ENCODE assay signal across 10 mouse cellular contexts in genomic region chr15:78429139-78429459, GRCm38 (mm10). TPM values are rescaled to one million over a fixed set of nuclear protein-coding genes. Genes with fewer than 3 reads are reported as not detected.
DNase-seq lines count a peak whose midpoint lies in the region; ATAC-seq and TF ChIP-seq lines count a peak whose summit lies in the region.
"Had no signal": no experiment of that assay in that cellular context is flagged by ENCODE, and none has a peak within 500 bp of the region (broad histone marks: within the 10 kb centered on the region; RNA-seq: fewer than 3 reads in every experiment).

No protein-coding gene starts in this region.

- peak overlapping the region; percentile 62 for H3K27ac ChIP-seq in heart, embryonic 15.5 days
- peak overlapping the region; percentile 82 for H3K27ac ChIP-seq in cortical plate, adult 2 months (ENCODE audit: insufficient read depth, low read length)
- peak overlapping the region; percentile 70 for H3K27ac ChIP-seq in hindbrain, embryonic 16.5 days (ENCODE audit: low read depth, low read length)
- peak overlapping the region; percentile 27 for H3K27ac ChIP-seq in midbrain, embryonic 11.5 days (ENCODE audit: low read depth, low read length)

- peaks cover 19% of the 10 kb centered on the region for H3K4me1 ChIP-seq in heart, embryonic 15.5 days (replicated peaks)
- peaks cover 2% of the 10 kb centered on the region; the same call in 1 of the 2 replicates for H3K4me1 ChIP-seq in cortical plate, adult 2 months (ENCODE audit: control insufficient read depth, insufficient read depth, low read length)
- peaks cover 13% of the 10 kb centered on the region for H3K4me1 ChIP-seq in hindbrain, embryonic 16.5 days (ENCODE audit: control insufficient read depth, insufficient read depth, low read depth, low read length)
- peaks cover 8% of the 10 kb centered on the region for H3K4me1 ChIP-seq in midbrain, embryonic 11.5 days (ENCODE audit: control insufficient read depth, insufficient read depth, low read length)

- H3K9ac ChIP-seq in heart, embryonic 15.5 days = peak overlapping the region; percentile 44
- H3K9ac ChIP-seq in hindbrain, embryonic 16.5 days (ENCODE audit: low read depth, low read length) = peak overlapping the region; percentile 89
- H3K9ac ChIP-seq in midbrain, embryonic 11.5 days (ENCODE audit: low read length) = peak overlapping the region; percentile 77

- 19% methylated on average over 3 of the region's 3 CpGs for WGBS in heart, embryonic 15.5 days
- WGBS in hindbrain, embryonic 16.5 days = 0% methylated on average over 3 of the region's 3 CpGs
- 3% methylated on average over 3 of the region's 3 CpGs for WGBS in midbrain, embryonic 11.5 days

- H3K4me2 ChIP-seq in heart, embryonic 15.5 days = peak overlapping the region; percentile 86
- H3K4me2 ChIP-seq in hindbrain, embryonic 16.5 days (ENCODE audit: low read length) = peak overlapping the region; percentile 79
- H3K4me2 ChIP-seq in midbrain, embryonic 11.5 days = peak overlapping the region; percentile 71

- peaks cover 21% of the 10 kb centered on the region; the same call in 1 of the 2 replicates for H3K27me3 ChIP-seq in heart, embryonic 15.5 days
- no peaks in the 10 kb centered on the region for H3K27me3 ChIP-seq in hindbrain, embryonic 16.5 days (replicated peaks; ENCODE audit: control insufficient read depth, insufficient read depth, low read length)
- no peaks in the 10 kb centered on the region for H3K27me3 ChIP-seq in midbrain, embryonic 11.5 days (ENCODE audit: control insufficient read depth, insufficient read depth, low read length)

- intact Hi-C loops in heart, postnatal 25 days (cut with DNase I) = loop anchor here (2.0 to 10.0 kb wide), 2 partner anchors 22 to 254 kb away; partner anchors contain the start of genes Ift27 and Mpst

- peak overlapping the region; percentile 68 for H3K4me3 ChIP-seq in heart, embryonic 15.5 days
- H3K4me3 ChIP-seq in cortical plate, adult 2 months (ENCODE audit: insufficient read depth, low read length) = peak overlapping the region; percentile 74
- peak overlapping the region; percentile 81 for H3K4me3 ChIP-seq in hindbrain, embryonic 16.5 days (ENCODE audit: low read length)
- peak overlapping the region; percentile 68 for H3K4me3 ChIP-seq in midbrain, embryonic 11.5 days (ENCODE audit: low read depth, low read length)

- no peak for TF ChIP-seq POLR2A in cortical plate, adult 2 months (IDR thresholded peaks at IDR 0.05; ENCODE audit: extremely low read depth, insufficient read depth, low read length)

- no peaks in the 10 kb centered on the region for H3K9me3 ChIP-seq in heart, embryonic 15.5 days (replicated peaks)
- H3K9me3 ChIP-seq in hindbrain, embryonic 16.5 days (ENCODE audit: control insufficient read depth, low read length) = no peaks in the 10 kb centered on the region
- no peaks in the 10 kb centered on the region for H3K9me3 ChIP-seq in midbrain, embryonic 11.5 days (ENCODE audit: control insufficient read depth, low read length)

- no peak for DNase-seq in heart, postnatal 25 days (ENCODE audit: low spot score)
- DNase-seq in midbrain, embryonic 11.5 days (ENCODE audit: low spot score, missing footprints) = no peak
- DNase-seq in thymus, postnatal 25 days = no peak
- DNase-seq in embryo, embryonic 9.5 days (ENCODE audit: extremely low spot score) = no peak
- DNase-seq in thymus, adult 18-20 months = no peak

- peaks cover 5% of the 10 kb centered on the region for H3K36me3 ChIP-seq in heart, embryonic 15.5 days
- H3K36me3 ChIP-seq in hindbrain, embryonic 16.5 days (ENCODE audit: control insufficient read depth, insufficient read depth, low read length) = peaks cover 11% of the 10 kb centered on the region
- H3K36me3 ChIP-seq in midbrain, embryonic 11.5 days (ENCODE audit: control insufficient read depth, insufficient read depth, low read length) = peaks cover 5% of the 10 kb centered on the region

- TF ChIP-seq CTCF in cortical plate, adult 2 months (IDR thresholded peaks at IDR 0.05; ENCODE audit: extremely low read depth, insufficient read depth, low read length) = no peak

- ATAC-seq in heart, embryonic 15.5 days (replicated peaks; ENCODE audit: insufficient number of reproducible peaks, insufficient read depth, low FRiP score, low read depth) = no peak
- ATAC-seq in hindbrain, embryonic 16.5 days = no peak; the same call in 1 of the 2 replicates
- no peak; the same call in 1 of the 2 replicates for ATAC-seq in midbrain, embryonic 11.5 days (ENCODE audit: low FRiP score)

RNA-seq across cellular contexts. Expression of gene Kctd17, which starts 0.7 kb away (rescaled TPM):
- polyA plus RNA-seq in heart, embryonic 15.5 days (2015; fragmentation: Nextera tagmentation; extraction: Ambion mirVana) = 19.1 and 28.5 TPM in 2 replicates
- total RNA-seq in heart, postnatal 25 days (2021) = 10 to 100 TPM; 35.4 to 37.3 TPM
- 489 and 526 TPM in 2 replicates for polyA plus RNA-seq in cortical plate, adult 2 months (2012; rRNA removed)
- polyA plus RNA-seq in hindbrain, embryonic 16.5 days (2015; fragmentation: Nextera tagmentation; extraction: Ambion mirVana) = 161 and 172 TPM in 2 replicates
- polyA plus RNA-seq in midbrain, embryonic 11.5 days (2014; fragmentation: Nextera tagmentation; extraction: Ambion mirVana) = 59.1 and 60.5 TPM in 2 replicates

RNA-seq across cellular contexts. Expression of gene Mpst, which starts 22.9 kb away (rescaled TPM):
- polyA plus RNA-seq in heart, embryonic 15.5 days (2015; fragmentation: Nextera tagmentation; extraction: Ambion mirVana) = 1.3 and 1.5 TPM in 2 replicates
- 10 to 100 TPM; 39.1 to 39.6 TPM for total RNA-seq in heart, postnatal 25 days (2021)
- polyA plus RNA-seq in cortical plate, adult 2 months (2012; rRNA removed) = 66.7 and 72.9 TPM in 2 replicates
- 5.1 and 5.2 TPM in 2 replicates for polyA plus RNA-seq in hindbrain, embryonic 16.5 days (2015; fragmentation: Nextera tagmentation; extraction: Ambion mirVana)
- polyA plus RNA-seq in midbrain, embryonic 11.5 days (2014; fragmentation: Nextera tagmentation; extraction: Ambion mirVana) = 2.0 and 2.3 TPM in 2 replicates

RNA-seq across cellular contexts. Expression of gene Tst, which starts 23.4 kb away (rescaled TPM):
- 22.6 and 38.7 TPM in 2 replicates for polyA plus RNA-seq in heart, embryonic 15.5 days (2015; fragmentation: Nextera tagmentation; extraction: Ambion mirVana)
- total RNA-seq in heart, postnatal 25 days (2021) = 10 to 100 TPM; 16.5 to 21.1 TPM
- 65.7 and 67.6 TPM in 2 replicates for polyA plus RNA-seq in cortical plate, adult 2 months (2012; rRNA removed)
- polyA plus RNA-seq in hindbrain, embryonic 16.5 days (2015; fragmentation: Nextera tagmentation; extraction: Ambion mirVana) = 30.3 and 43.5 TPM in 2 replicates
- 6.1 and 8.3 TPM in 2 replicates for polyA plus RNA-seq in midbrain, embryonic 11.5 days (2014; fragmentation: Nextera tagmentation; extraction: Ambion mirVana)

RNA-seq across cellular contexts. Expression of gene Tex33, which starts 33.4 kb away (rescaled TPM):
- not detected in 2 replicates for polyA plus RNA-seq in heart, embryonic 15.5 days (2015; fragmentation: Nextera tagmentation; extraction: Ambion mirVana)
- not detected for total RNA-seq in heart, postnatal 25 days (2021)
- polyA plus RNA-seq in cortical plate, adult 2 months (2012; rRNA removed) = not detected in 2 replicates
- 0.17 TPM in 1 of 2 replicates, not detected in the other for polyA plus RNA-seq in hindbrain, embryonic 16.5 days (2015; fragmentation: Nextera tagmentation; extraction: Ambion mirVana)
- not detected in 2 replicates for polyA plus RNA-seq in midbrain, embryonic 11.5 days (2014; fragmentation: Nextera tagmentation; extraction: Ambion mirVana)
- total RNA-seq: common myeloid progenitor, adult 5-6 weeks; left cerebral cortex, postnatal 36 days had no signal

RNA-seq across cellular contexts. Expression of gene Tmprss6, which starts 39.3 kb away (rescaled TPM):
- polyA plus RNA-seq in heart, embryonic 15.5 days (2015; fragmentation: Nextera tagmentation; extraction: Ambion mirVana) = 0.21 and 0.60 TPM in 2 replicates
- not detected for total RNA-seq in heart, postnatal 25 days (2021)
- 0.04 and 0.11 TPM in 2 replicates for polyA plus RNA-seq in cortical plate, adult 2 months (2012; rRNA removed)
- 0.29 and 0.51 TPM in 2 replicates for polyA plus RNA-seq in hindbrain, embryonic 16.5 days (2015; fragmentation: Nextera tagmentation; extraction: Ambion mirVana)
- polyA plus RNA-seq in midbrain, embryonic 11.5 days (2014; fragmentation: Nextera tagmentation; extraction: Ambion mirVana) = 0.07 and 0.34 TPM in 2 replicates
- total RNA-seq: common myeloid progenitor, adult 5-6 weeks had no signal

Comparison
In these comparisons a context has a peak if more than half of its experiments do, and no peak if none do; other contexts are left out.
1. H3K27ac ChIP-seq: peak in every context shown above with its lines; median percentile 82 in cortical plate, adult 2 months; 70 in hindbrain, embryonic 16.5 days; 62 in heart, embryonic 15.5 days; 27 in midbrain, embryonic 11.5 days.
2. RNA of gene Mpst, which starts 22.9 kb away (polyA plus RNA-seq): 66.7 to 72.9 TPM in cortical plate, adult 2 months; 5.1 to 5.2 TPM in hindbrain, embryonic 16.5 days, 2.0 to 2.3 TPM in midbrain, embryonic 11.5 days and 1.3 to 1.5 TPM in heart, embryonic 15.5 days; every median in the first group is over 10 times any median in the second.
3. Peak in every context shown above with its lines, with median percentiles within 50 percentile points of each other: H3K4me2 ChIP-seq, H3K4me3 ChIP-seq and H3K9ac ChIP-seq.